Mouse (Mus musculus) left cerebral cortex, adult 2 months (tissue): Measurements from ENCODE around the gene Olfr374. TPM values are rescaled to one million over a fixed set of nuclear protein-coding genes. Genes with fewer than 3 reads are reported as not detected.

Experiments used
- DNase-seq, 2 experiments: peaks; one replicate each; pipeline ENCODE4 v3.0.0; 2021 to 2022; ENCODE audit warnings: low spot score in 2 of 2, mixed read lengths in 1 of 2; ENCODE audit errors: extremely low spot score in 1 of 2
- H3K27ac ChIP-seq: fragments of 200-600 bp; 2 replicates; pipeline ENCODE4 v1.8.1; 2022
- H3K4me3 ChIP-seq: fragments of 200-600 bp; 2 replicates; pipeline ENCODE4 v1.8.1; 2022
- CTCF ChIP-seq: fragments of 200-600 bp; IDR thresholded peaks from 2 replicates; pipeline ENCODE4 v1.8.1; 2022; ENCODE audit warnings: antibody characterized with exemption, mild to moderate bottlenecking, moderate library complexity
- intact Hi-C: fragments of 180-260 bp; cut with DNase I; formaldehyde crosslinking; loops from one replicate; pipeline ENCODE4 v1.15.1; 2025
- total RNA-seq, 2 experiments: library from RNA; stranded (reverse); gene quantifications; 2 replicates each; pipeline ENCODE4 v1.2.3; 2021

Olfr374 gene
- total RNA-seq, 2 experiments from 2014 or later: not detected

GRCm38 (mm10) chr8:72121997-72122396 is 15.2 kb downstream of the Olfr374 start:
- no peak for TF ChIP-seq CTCF
- no peak for DNase-seq
- no peak overlapping the region for H3K4me3 ChIP-seq
- intact Hi-C loops: no loop called here
- no peak overlapping the region for H3K27ac ChIP-seq

GRCm38 (mm10) chr8:72127834-72128233 is 21.0 kb downstream of the Olfr374 start:
- intact Hi-C loops: no loop called here
- Histone ChIP-seq H3K27ac (no peak overlapping the region), H3K4me3 (no peak overlapping the region)
- TF ChIP-seq CTCF: no peak
- DNase-seq: no peak

GRCm38 (mm10) chr8:72131251-72131650 is 24.4 kb downstream of the Olfr374 start:
- Histone ChIP-seq H3K27ac (no peak overlapping the region), H3K4me3 (no peak overlapping the region)
- no peak for DNase-seq
- intact Hi-C loops: loop anchor here (10.0 kb wide), 2 partner anchors 206 to 456 kb away; partner anchors contain the start of genes Jak3 and Unc13a
- no peak for TF ChIP-seq CTCF

DNA sequence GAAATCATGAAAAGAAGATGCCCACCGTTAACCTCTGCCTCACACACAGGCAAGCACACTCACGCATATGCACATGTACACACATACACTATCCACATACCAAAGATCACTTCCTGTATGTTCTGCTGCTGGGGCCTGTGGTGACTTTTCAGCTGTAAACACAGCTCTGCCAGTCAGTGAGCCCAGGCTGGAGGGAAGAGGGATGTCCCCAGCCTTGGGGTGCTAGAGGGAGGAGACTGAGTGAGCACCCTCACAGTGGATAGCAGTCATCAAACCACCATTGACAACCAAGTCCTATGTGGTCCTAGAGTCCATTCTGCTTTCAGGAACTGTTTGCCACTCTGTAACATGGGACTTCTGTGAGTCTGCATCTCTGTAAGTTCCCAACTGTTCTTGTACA is 25.1 kb downstream of the Olfr374 start:
- intact Hi-C loops: loop anchor here (10.0 kb wide), 2 partner anchors 207 to 457 kb away; partner anchors contain the start of genes Jak3 and Unc13a
- Histone ChIP-seq H3K4me3 (no peak overlapping the region), H3K27ac (no peak overlapping the region)
- TF ChIP-seq CTCF: no peak
- no peak for DNase-seq

- Histone ChIP-seq H3K27ac (no peak overlapping the region), H3K4me3 (no peak overlapping the region)
- DNase-seq: no peak
- no peak for TF ChIP-seq CTCF
- intact Hi-C loops: loop anchor here (10.0 kb wide), 2 partner anchors 208 to 458 kb away; partner anchors contain the start of genes Jak3 and Unc13a
Measured at GRCm38 (mm10) chr8:72132417-72132816, 25.6 kb downstream of the Olfr374 start.

DNA sequence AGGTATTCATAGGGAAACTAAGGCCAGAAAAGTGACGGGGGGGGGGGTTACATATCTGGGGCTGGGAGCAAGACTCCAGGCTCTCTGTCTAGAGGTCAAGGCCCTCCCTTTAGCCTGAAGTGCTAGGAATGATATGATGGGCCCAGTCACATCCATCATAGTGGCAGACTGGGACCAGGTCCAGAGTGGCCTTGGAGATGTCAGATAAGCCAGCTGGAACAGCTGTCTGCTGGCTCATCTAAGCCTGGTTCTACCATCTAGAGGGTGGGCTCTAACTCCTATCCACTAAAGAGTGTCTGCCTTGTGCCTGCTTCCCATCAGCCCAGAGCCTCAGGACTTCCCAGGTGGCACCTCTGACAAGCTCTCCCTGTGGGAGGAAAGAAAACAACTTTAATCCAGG is 26.1 kb downstream of the Olfr374 start:
- intact Hi-C loops: loop anchor here (10.0 kb wide), 2 partner anchors 208 to 458 kb away; partner anchors contain the start of genes Jak3 and Unc13a
- TF ChIP-seq CTCF: no peak

DNA sequence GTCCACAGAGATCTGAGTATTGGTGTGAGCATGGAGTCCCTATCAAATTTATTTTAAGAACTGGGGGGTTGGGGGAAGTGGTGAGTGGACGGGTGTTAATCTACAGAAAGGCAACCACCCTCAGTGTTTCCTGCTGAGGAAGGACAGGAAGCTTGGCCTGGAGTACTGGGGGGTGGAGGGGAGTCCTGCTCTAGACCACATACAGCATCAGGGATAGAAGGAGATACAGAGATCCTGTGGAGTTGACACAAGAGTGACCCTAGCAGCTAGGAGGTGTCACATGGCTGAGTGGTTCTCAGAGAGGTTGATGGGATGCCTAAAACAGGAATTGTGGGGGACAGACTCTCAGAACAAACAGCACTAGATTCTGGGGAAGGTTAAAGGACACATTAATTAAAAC is 26.7 kb downstream of the Olfr374 start:
- TF ChIP-seq CTCF: no peak
- H3K27ac ChIP-seq: no peak overlapping the region
- intact Hi-C loops: loop anchor here (10.0 kb wide), 2 partner anchors 209 to 459 kb away; partner anchors contain the start of genes Jak3 and Unc13a
- DNase-seq: no peak
- no peak overlapping the region for H3K4me3 ChIP-seq

More for the DNA sequence above, 26.1 kb downstream of the Olfr374 start:
- no peak for DNase-seq
- H3K27ac ChIP-seq: no peak overlapping the region
- H3K4me3 ChIP-seq: no peak overlapping the region

DNA sequence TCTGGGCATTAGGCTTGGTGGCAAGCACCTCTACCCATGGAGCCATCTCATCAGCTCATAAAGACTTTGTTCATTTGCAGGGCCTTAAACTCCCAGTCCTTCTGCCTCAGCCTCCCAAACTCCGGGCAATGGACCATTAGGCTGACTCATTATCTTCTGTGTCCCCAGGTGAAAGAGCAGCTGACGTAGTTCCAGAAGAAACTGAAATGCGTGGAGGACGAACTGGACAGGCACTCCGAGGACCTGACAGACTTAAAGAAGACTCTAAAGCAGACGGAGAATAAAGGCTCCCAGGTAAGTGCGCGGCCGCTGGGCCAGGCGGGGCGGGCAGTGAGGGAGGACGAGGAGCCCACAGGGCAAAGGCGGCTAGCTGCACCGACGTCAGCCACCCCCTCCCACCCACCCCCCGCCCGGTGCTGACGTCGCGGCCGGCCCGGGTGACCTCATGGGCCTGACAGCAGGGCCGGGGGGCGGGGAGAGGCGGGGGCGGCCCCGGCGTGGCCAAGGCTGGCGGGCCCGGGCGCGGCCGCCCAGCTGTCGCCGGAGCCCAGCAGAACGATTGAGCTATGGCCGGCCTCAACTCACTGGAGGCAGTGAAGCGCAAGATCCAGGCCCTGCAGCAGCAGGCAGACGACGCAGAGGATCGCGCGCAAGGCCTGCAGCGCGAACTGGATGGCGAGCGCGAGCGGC is 28.1 kb downstream of the Olfr374 start, which contains the start of gene Tpm4:
Gene Tpm4, plus strand, starts transcription at position 220 of the 690 bp plus-strand sequence.
- Histone ChIP-seq H3K4me3 (peak within 1 kb of the TSS; percentile 57), H3K27ac (peak within 1 kb of the TSS; percentile 79)
- no peak for TF ChIP-seq CTCF
- intact Hi-C loops: loop anchor here (10.0 kb wide), 2 partner anchors 210 to 460 kb away; partner anchors contain the start of genes Jak3 and Unc13a
- DNase-seq: peak; percentile 18 to 42

DNA sequence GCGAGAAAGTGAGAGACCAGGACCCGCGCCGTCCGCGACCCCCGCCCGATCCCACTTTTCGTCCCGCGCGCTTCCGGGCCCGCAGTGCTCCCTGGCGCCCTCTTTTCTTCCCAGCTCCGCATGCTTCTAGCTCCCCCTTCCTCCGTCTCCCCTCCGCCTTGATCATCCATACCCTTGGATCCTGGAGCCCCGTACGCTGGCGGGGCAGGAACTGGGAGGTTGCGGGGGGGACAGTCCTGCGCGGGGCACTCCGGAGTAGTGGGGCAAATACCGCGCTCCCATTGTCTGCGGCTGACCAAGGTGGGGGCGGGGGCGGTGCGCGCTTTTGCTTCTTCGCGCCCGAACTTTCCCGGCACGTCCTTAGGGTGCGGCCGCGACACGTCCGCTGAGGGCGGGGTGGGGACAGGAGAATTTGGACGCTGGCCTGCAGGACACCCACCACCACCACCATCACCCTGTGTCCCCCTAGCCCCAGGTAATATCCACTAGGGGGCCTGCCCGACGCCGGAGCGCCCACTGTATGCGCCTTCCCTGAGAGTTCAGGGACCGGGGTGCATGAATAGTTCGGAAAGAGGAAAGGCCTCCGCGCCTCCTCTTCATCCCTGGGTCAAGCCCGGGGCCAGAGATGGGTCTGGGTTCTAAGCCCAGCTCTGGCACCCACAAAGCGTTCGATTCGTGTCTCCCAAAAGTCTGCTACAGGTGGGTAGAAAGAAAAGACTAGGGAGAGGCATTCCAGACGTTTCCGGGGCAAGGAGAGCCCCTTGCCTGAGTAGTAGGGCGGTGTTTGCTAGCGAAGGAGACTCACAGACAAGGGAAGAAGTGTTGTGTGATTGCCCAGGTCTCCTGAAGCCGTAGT is 28.8 kb downstream of the Olfr374 start:
- Histone ChIP-seq H3K27ac (peak overlapping the region; percentile 79), H3K4me3 (peak overlapping the region; percentile 57)
- intact Hi-C loops: loop anchor here (10.0 kb wide), 2 partner anchors 211 to 461 kb away; partner anchors contain the start of genes Jak3 and Unc13a
- peak in 1 of 2 experiments; percentile 42 for DNase-seq
- TF ChIP-seq CTCF: peak; percentile 22; the same call in 1 of the 2 replicates

GRCm38 (mm10) chr8:72136302-72136978 is 29.6 kb downstream of the Olfr374 start:
- H3K4me3 ChIP-seq: peak overlapping the region; percentile 57
- DNase-seq: peak in 1 of 2 experiments; percentile 18
- intact Hi-C loops: loop anchor here (10.0 kb wide), 2 partner anchors 212 to 462 kb away; partner anchors contain the start of genes Jak3 and Unc13a
- no peak for TF ChIP-seq CTCF
- H3K27ac ChIP-seq: peak overlapping the region; percentile 79

DNA sequence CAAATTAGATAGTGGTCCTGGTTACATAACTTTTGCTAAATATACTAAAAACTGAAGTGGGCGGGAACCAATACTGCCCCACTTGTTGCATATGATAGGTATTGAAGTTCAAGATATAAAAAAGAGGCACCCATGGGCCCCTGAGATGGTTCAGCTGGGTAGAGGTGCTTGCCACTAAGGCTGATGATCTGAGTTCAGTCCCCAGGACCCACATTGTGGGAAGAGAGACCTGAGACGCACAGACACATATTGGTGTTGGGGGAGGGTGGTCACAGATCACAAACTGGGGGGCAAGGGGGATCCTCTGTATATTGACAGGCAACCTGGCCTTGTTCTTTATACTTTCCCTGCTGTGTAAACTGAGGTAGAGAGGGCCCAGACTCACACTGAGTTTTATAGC is 30.6 kb downstream of the Olfr374 start:
- TF ChIP-seq CTCF: no peak
- Histone ChIP-seq H3K27ac (no peak overlapping the region), H3K4me3 (no peak overlapping the region)
- intact Hi-C loops: loop anchor here (10.0 kb wide), 2 partner anchors 213 to 463 kb away; partner anchors contain the start of genes Jak3 and Unc13a
- no peak for DNase-seq
